Mouse (Mus musculus): ENCODE measurements around the gene March6.

GRCm38 (mm10) chr15:31550381-31550780 is 19.5 kb upstream of the March6 start:
- TF ChIP-seq CTCF (IDR thresholded peaks at IDR 0.05; ENCODE audit: insufficient read depth, low read length): no peak
- no peak for TF ChIP-seq POLR2A (IDR thresholded peaks at IDR 0.05; ENCODE audit: borderline replicate concordance, extremely low read depth, low read depth, low read length)

Data from lung, adult 2 months (tissue).